Mouse (Mus musculus): ENCODE data around the gene Kdm7a. TPM values are rescaled to one million over a fixed set of nuclear protein-coding genes. Genes with fewer than 3 reads are reported as not detected.

The Kdm7a gene
- polyA plus RNA-seq, 1 experiment = 3.6 TPM

GRCm38 (mm10) chr6:39208181-39208580, 1.6 kb upstream of the Kdm7a start:
- WGBS = 81% methylated on average over 4 of the region's 4 CpGs
- Histone ChIP-seq H3K27ac (ENCODE audit: insufficient read depth, low read depth, low read length) (no peak overlapping the region), H3K27me3 (ENCODE audit: control insufficient read depth, insufficient read depth, low read length) (no peaks in the 10 kb centered on the region), H3K4me3 (ENCODE audit: low read depth, low read length) (no peak overlapping the region), H3K36me3 (ENCODE audit: control insufficient read depth, insufficient read depth, low read length) (no peaks in the 10 kb centered on the region), H3K4me1 (ENCODE audit: control insufficient read depth, insufficient read depth, insufficient read length, low read length) (0 out of 2 replicates have a peak, but pooled peaks cover 2% of the 10 kb centered on the region)
- TF ChIP-seq CTCF (IDR thresholded peaks at IDR 0.05; ENCODE audit: extremely low read depth, insufficient read length, insufficient replicate concordance, low read depth, low read length) (no peak), POLR2A (IDR thresholded peaks at IDR 0.05; ENCODE audit: low read depth, low read length) (no peak)

GRCm38 (mm10) chr6:39205650-39206580, 674 bp downstream of the Kdm7a start:
- no peak for TF ChIP-seq CTCF (IDR thresholded peaks at IDR 0.05; ENCODE audit: extremely low read depth, insufficient read length, insufficient replicate concordance, low read depth, low read length)
- no peak for TF ChIP-seq POLR2A (IDR thresholded peaks at IDR 0.05; ENCODE audit: low read depth, low read length)
- 0 out of 2 replicates have a peak, but pooled peaks cover 2% of the 10 kb centered on the region for H3K4me1 ChIP-seq (ENCODE audit: control insufficient read depth, insufficient read depth, insufficient read length, low read length)
- under 1% methylated on average over 108 of the region's 121 CpGs for WGBS
- H3K36me3 ChIP-seq (ENCODE audit: control insufficient read depth, insufficient read depth, low read length) = no peaks in the 10 kb centered on the region
- H3K4me3 ChIP-seq (ENCODE audit: low read depth, low read length) = peak overlapping the region; percentile 98
- no peaks in the 10 kb centered on the region for H3K27me3 ChIP-seq (ENCODE audit: control insufficient read depth, insufficient read depth, low read length)
- H3K27ac ChIP-seq (ENCODE audit: insufficient read depth, low read depth, low read length) = peak overlapping the region; percentile 97

DNA sequence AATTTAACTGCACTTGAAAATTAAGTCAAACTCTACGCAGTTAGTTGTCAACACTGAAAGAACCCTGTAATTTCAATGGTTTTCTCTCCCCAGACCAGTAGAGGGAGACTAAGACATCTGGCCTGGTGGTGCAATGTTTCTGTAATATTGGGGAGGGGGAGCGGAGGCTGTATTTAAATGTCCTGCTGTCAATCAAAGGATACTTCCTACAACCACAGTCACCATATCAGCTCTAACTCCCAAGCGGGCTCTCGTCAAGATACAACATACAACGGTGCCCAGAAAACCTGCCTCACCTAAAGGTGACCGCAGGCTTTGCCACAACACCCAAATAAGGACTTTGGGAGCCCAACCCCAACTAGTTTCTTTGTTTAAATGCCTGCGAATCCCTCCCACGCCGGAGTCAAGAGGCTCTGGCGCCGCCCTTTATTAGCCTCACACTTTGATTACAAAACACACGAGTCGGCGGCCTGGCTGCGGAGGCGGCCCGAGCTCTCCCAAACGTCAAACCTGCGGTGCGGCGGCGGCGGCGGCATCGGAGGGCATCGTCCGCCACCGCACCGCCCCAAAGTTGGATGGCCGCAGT, 1.4 kb downstream of the Kdm7a start:
- Histone ChIP-seq H3K36me3 (ENCODE audit: control insufficient read depth, insufficient read depth, low read length) (no peaks in the 10 kb centered on the region), H3K4me1 (ENCODE audit: control insufficient read depth, insufficient read depth, insufficient read length, low read length) (0 out of 2 replicates have a peak, but pooled peaks cover 2% of the 10 kb centered on the region), H3K27ac (ENCODE audit: insufficient read depth, low read depth, low read length) (peak overlapping the region; percentile 97), H3K27me3 (ENCODE audit: control insufficient read depth, insufficient read depth, low read length) (no peaks in the 10 kb centered on the region), H3K4me3 (ENCODE audit: low read depth, low read length) (peak overlapping the region; percentile 98)
- under 1% methylated on average over 30 of the region's 30 CpGs for WGBS
- TF ChIP-seq CTCF (IDR thresholded peaks at IDR 0.05; ENCODE audit: extremely low read depth, insufficient read length, insufficient replicate concordance, low read depth, low read length) = peak; percentile 46; the same call in 1 of the 2 replicates
- TF ChIP-seq POLR2A (IDR thresholded peaks at IDR 0.05; ENCODE audit: low read depth, low read length) = peak; percentile 92

GRCm38 (mm10) chr6:39204444-39204843, 2.1 kb downstream of the Kdm7a start:
- Histone ChIP-seq H3K27ac (ENCODE audit: insufficient read depth, low read depth, low read length) (no peak overlapping the region), H3K36me3 (ENCODE audit: control insufficient read depth, insufficient read depth, low read length) (no peaks in the 10 kb centered on the region), H3K27me3 (ENCODE audit: control insufficient read depth, insufficient read depth, low read length) (no peaks in the 10 kb centered on the region), H3K4me1 (ENCODE audit: control insufficient read depth, insufficient read depth, insufficient read length, low read length) (0 out of 2 replicates have a peak, but pooled peaks cover 2% of the 10 kb centered on the region), H3K4me3 (ENCODE audit: low read depth, low read length) (no peak overlapping the region)
- TF ChIP-seq CTCF (IDR thresholded peaks at IDR 0.05; ENCODE audit: extremely low read depth, insufficient read length, insufficient replicate concordance, low read depth, low read length) (no peak), POLR2A (IDR thresholded peaks at IDR 0.05; ENCODE audit: low read depth, low read length) (no peak)
- 53% methylated on average over 4 of the region's 4 CpGs for WGBS

GRCm38 (mm10) chr6:39203236-39203635, 3.4 kb downstream of the Kdm7a start:
- Histone ChIP-seq H3K36me3 (ENCODE audit: control insufficient read depth, insufficient read depth, low read length) (no peaks in the 10 kb centered on the region), H3K4me1 (ENCODE audit: control insufficient read depth, insufficient read depth, insufficient read length, low read length) (0 out of 2 replicates have a peak, but pooled peaks cover 1% of the 10 kb centered on the region), H3K27ac (ENCODE audit: insufficient read depth, low read depth, low read length) (no peak overlapping the region), H3K4me3 (ENCODE audit: low read depth, low read length) (no peak overlapping the region), H3K27me3 (ENCODE audit: control insufficient read depth, insufficient read depth, low read length) (no peaks in the 10 kb centered on the region)
- 94% methylated on average over 4 of the region's 4 CpGs for WGBS
- TF ChIP-seq POLR2A (IDR thresholded peaks at IDR 0.05; ENCODE audit: low read depth, low read length) (no peak), CTCF (IDR thresholded peaks at IDR 0.05; ENCODE audit: extremely low read depth, insufficient read length, insufficient replicate concordance, low read depth, low read length) (no peak)

DNA sequence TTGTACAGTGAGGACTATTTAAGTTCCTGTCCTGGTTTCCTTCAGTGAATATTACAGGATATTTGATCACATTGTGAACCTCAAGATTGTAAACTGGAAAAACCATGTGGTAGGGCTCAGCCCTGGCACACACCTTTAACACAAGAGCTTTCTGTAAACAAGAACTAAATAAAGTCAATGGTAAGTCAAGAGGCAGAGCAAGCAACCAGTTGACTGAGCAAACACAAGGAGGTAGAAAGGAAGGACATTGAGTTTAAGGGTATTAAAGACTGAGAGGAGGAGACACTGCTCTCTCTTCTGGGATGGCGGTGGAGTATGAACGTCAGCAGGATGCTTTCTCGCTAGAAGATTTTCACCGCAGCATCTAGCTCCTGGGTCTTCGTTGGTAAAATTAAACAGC, 13.6 kb downstream of the Kdm7a start:
- H3K27me3 ChIP-seq (ENCODE audit: control insufficient read depth, insufficient read depth, low read length) = no peaks in the 10 kb centered on the region
- TF ChIP-seq POLR2A (IDR thresholded peaks at IDR 0.05; ENCODE audit: low read depth, low read length) (no peak), CTCF (IDR thresholded peaks at IDR 0.05; ENCODE audit: extremely low read depth, insufficient read length, insufficient replicate concordance, low read depth, low read length) (no peak)
- no peak overlapping the region for H3K4me3 ChIP-seq (ENCODE audit: low read depth, low read length)
- 85% methylated on average over 5 of the region's 5 CpGs for WGBS
- H3K27ac ChIP-seq (ENCODE audit: insufficient read depth, low read depth, low read length) = no peak overlapping the region
- H3K36me3 ChIP-seq (ENCODE audit: control insufficient read depth, insufficient read depth, low read length) = peaks cover 1% of the 10 kb centered on the region; the same call in 1 of the 2 replicates
- H3K4me1 ChIP-seq (ENCODE audit: control insufficient read depth, insufficient read depth, insufficient read length, low read length) = peaks cover 15% of the 10 kb centered on the region; the same call in 1 of the 2 replicates

DNA sequence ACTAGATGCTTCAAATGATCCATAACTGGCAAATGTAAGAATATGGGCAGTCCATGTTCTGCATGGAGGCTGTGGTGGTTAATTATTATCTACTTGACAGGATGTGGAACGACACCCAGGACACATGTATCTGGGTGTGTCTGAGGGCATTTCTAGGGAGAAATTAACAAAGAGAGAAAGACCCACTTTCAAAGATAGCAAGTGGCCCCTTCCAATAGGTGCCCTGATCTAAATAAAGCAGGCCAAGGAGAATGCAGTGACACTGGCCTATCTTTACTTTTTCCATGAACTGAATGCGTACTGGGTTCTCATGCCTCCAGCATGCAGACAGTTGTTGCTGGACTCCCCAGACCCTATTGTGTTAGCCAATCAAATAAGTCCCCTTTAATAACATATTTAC, 15.1 kb downstream of the Kdm7a start:
- no peak overlapping the region for H3K4me3 ChIP-seq (ENCODE audit: low read depth, low read length)
- no peak overlapping the region for H3K27ac ChIP-seq (ENCODE audit: insufficient read depth, low read depth, low read length)
- peaks cover 16% of the 10 kb centered on the region; the same call in 1 of the 2 replicates for H3K4me1 ChIP-seq (ENCODE audit: control insufficient read depth, insufficient read depth, insufficient read length, low read length)
- peaks cover 1% of the 10 kb centered on the region; the same call in 1 of the 2 replicates for H3K36me3 ChIP-seq (ENCODE audit: control insufficient read depth, insufficient read depth, low read length)
- H3K27me3 ChIP-seq (ENCODE audit: control insufficient read depth, insufficient read depth, low read length) = no peaks in the 10 kb centered on the region
- 50% methylated on average over 2 of the region's 2 CpGs for WGBS
- no peak for TF ChIP-seq CTCF (IDR thresholded peaks at IDR 0.05; ENCODE audit: extremely low read depth, insufficient read length, insufficient replicate concordance, low read depth, low read length)
- no peak for TF ChIP-seq POLR2A (IDR thresholded peaks at IDR 0.05; ENCODE audit: low read depth, low read length)
